Mouse (Mus musculus) kidney, adult 2 months (tissue): ENCODE measurements around the gene Amot.

Source experiments
- CTCF ChIP-seq: fragments of 200-500 bp; conservative IDR thresholded peaks from 2 replicates; pipeline ENCODE4 v1.5.1; 2011; ENCODE audit warnings: low read depth, mild to moderate bottlenecking, control low read depth, low read length, moderate library complexity, mixed read lengths; ENCODE audit not compliant: insufficient read depth, insufficient read length
- POLR2A ChIP-seq: fragments of 200-500 bp; IDR thresholded peaks from one replicate; pipeline ENCODE4 v1.6.1; 2011; ENCODE audit warnings: low read depth, low read length, control low read depth

GRCm38 (mm10) chrX:145485495-145485894 lies 19.5 kb downstream of the Amot start:
- TF ChIP-seq POLR2A (no peak), CTCF (no peak)
